Mouse (Mus musculus) liver, embryonic 11.5 days (tissue): ENCODE results near the gene Rasal3. TPM values are rescaled to one million over a fixed set of nuclear protein-coding genes. Genes with fewer than 3 reads are reported as not detected.

ENCODE experiments used
- ATAC-seq: fragments of 200-750 bp; cut with Nextera tagmentation; replicated peaks from 2 replicates; pipeline ENCODE4 v1.8.0; 2017; ENCODE audit warnings: moderate number of reproducible peaks, mild to moderate bottlenecking, moderate TSS enrichment, moderate library complexity; ENCODE audit not compliant: low FRiP score
- DNase-seq: peaks from one replicate; pipeline ENCODE4 v3.0.0-alpha.2; 2017; ENCODE audit warnings: low spot score
- H3K27ac ChIP-seq: fragments of 300-500 bp; sonication (generic); 2 replicates; pipeline ENCODE4 v1.5.1; 2014; ENCODE audit warnings: mild to moderate bottlenecking, low read depth, low read length, control low read depth
- H3K27me3 ChIP-seq: fragments of 300-500 bp; sonication (generic); replicated peaks from 2 replicates; pipeline ENCODE4 v1.6.1; 2014; ENCODE audit warnings: low read length, mixed read lengths; ENCODE audit not compliant: control insufficient read depth, insufficient read depth
- H3K36me3 ChIP-seq: fragments of 300-500 bp; sonication (generic); 2 replicates; pipeline ENCODE4 v1.6.1; 2014; ENCODE audit warnings: mild to moderate bottlenecking, low read length, moderate library complexity, mixed read lengths; ENCODE audit not compliant: control insufficient read depth, insufficient read depth
- H3K4me1 ChIP-seq: fragments of 300-500 bp; sonication (generic); replicated peaks from 2 replicates; pipeline ENCODE4 v1.6.1; 2014; ENCODE audit warnings: low read length, mixed read lengths; ENCODE audit not compliant: control insufficient read depth, insufficient read depth
- H3K4me2 ChIP-seq: fragments of 300-500 bp; sonication (generic); 2 replicates; pipeline ENCODE4 v1.6.1; 2014; ENCODE audit warnings: mild to moderate bottlenecking, control low read depth, moderate library complexity
- H3K4me3 ChIP-seq: fragments of 300-500 bp; sonication (generic); 2 replicates; pipeline ENCODE4 v1.5.1; 2014; ENCODE audit warnings: low read depth, low read length, control low read depth
- H3K9ac ChIP-seq: fragments of 300-500 bp; sonication (generic); 2 replicates; pipeline ENCODE4 v1.6.1; 2014; ENCODE audit warnings: low read depth, low read length, control low read depth
- H3K9me3 ChIP-seq: fragments of 300-500 bp; sonication (generic); 2 replicates; pipeline ENCODE4 v1.6.1; 2016; ENCODE audit warnings: low read length, inconsistent platforms, mixed read lengths; ENCODE audit not compliant: control insufficient read depth
- WGBS: fragments of 180-500 bp; shearing (Covaris S2); extraction: QIAGEN DNeasy Blood & Tissue Kit; methylation state at CpG from one replicate; pipeline ENCODE4 v1.1.7; 2014; 5-methylcytosine and 5-hydroxymethylcytosine counted together
- polyA plus RNA-seq: library from polyadenylated mRNA; unstranded; fragments of >200 nt; fragmentation: Nextera tagmentation; extraction: Ambion mirVana; gene quantifications from 2 replicates; pipeline ENCODE4 v1.2.1, GENCODE M21; 2014

The Rasal3 gene
- 7.5 and 8.7 TPM in 2 replicates for polyA plus RNA-seq

DNA sequence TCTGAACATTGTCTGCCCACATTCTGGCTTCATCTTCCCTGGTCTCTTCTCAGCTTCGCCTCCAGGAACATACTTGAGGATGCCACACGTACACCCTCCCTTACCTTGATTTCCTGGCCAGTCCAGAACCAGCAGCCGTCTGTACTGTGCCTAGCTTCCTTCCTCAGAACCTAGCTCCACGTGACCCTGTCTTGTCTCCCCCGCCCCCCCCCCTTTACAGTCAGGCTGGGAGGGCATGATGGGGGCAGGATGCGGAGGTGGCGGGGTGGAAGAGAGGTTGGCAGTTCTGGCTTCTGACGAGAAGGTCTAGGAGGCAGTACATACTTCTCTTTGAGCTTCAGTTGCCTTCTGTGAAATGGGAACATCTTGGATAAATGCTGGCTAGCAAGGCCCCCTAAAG is at the start of gene Rasal3:
TSS of gene Rasal3 (minus strand) at position 167 of the 400 bp plus-strand sequence.
- no peak for DNase-seq
- WGBS: 36% methylated on average over 8 of the region's 8 CpGs

DNA sequence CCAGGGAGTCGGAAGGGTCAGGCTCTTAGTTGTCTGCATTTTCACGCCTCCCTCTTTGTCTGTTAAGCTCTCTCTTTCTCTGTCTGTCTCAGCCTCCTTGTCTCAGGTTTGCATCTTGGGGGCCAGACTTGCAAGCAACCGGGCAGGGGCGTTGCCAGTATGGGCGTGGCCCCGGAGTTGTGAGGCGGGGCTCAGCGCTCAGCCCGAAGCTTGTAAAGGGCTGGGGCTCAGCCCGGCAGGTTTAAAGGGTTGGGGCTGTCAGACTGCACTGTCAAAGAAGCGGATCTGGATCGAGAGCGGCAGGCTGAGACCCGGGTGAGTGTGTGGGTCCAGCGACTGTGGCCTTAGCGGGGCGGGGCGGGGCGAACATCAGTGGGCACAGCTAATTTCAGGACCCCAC is 49.1 kb upstream of the Rasal3 start, which contains the start of gene Cyp4f39:
TSS of gene Cyp4f39 (plus strand) at position 242 of the 400 bp plus-strand sequence.
- peaks cover 4% of the 10 kb centered on the region for H3K4me1 ChIP-seq
- peak; percentile 70; the same call in 1 of the 2 replicates for ATAC-seq
- peaks cover 13% of the 10 kb centered on the region; the same call in 1 of the 2 replicates for H3K27me3 ChIP-seq
- WGBS: 5% methylated on average over 19 of the region's 19 CpGs
- H3K9ac ChIP-seq: no peak within 1 kb of the TSS
- DNase-seq: peak; percentile 46
- H3K9me3 ChIP-seq: no peaks in the 10 kb centered on the region
- peak within 1 kb of the TSS; percentile 16 for H3K4me3 ChIP-seq
- H3K4me2 ChIP-seq: peak within 1 kb of the TSS; percentile 58
- H3K36me3 ChIP-seq: no peaks in the 10 kb centered on the region
- H3K27ac ChIP-seq: no peak within 1 kb of the TSS

More for the DNA sequence above, at the start of gene Rasal3:
- no peaks in the 10 kb centered on the region; the same call in 1 of the 2 replicates for H3K4me1 ChIP-seq
- H3K4me3 ChIP-seq: peak within 1 kb of the TSS; percentile 48
- no peaks in the 10 kb centered on the region for H3K9me3 ChIP-seq
- peak; percentile 43; the same call in 1 of the 2 replicates for ATAC-seq
- H3K9ac ChIP-seq: peak within 1 kb of the TSS; percentile 51
- H3K4me2 ChIP-seq: peak within 1 kb of the TSS; percentile 73
- H3K27ac ChIP-seq: no peak within 1 kb of the TSS; the same call in 1 of the 2 replicates
- H3K36me3 ChIP-seq: no peaks in the 10 kb centered on the region
- H3K27me3 ChIP-seq: 0 out of 2 replicates have a peak, but pooled peaks cover 2% of the 10 kb centered on the region

DNA sequence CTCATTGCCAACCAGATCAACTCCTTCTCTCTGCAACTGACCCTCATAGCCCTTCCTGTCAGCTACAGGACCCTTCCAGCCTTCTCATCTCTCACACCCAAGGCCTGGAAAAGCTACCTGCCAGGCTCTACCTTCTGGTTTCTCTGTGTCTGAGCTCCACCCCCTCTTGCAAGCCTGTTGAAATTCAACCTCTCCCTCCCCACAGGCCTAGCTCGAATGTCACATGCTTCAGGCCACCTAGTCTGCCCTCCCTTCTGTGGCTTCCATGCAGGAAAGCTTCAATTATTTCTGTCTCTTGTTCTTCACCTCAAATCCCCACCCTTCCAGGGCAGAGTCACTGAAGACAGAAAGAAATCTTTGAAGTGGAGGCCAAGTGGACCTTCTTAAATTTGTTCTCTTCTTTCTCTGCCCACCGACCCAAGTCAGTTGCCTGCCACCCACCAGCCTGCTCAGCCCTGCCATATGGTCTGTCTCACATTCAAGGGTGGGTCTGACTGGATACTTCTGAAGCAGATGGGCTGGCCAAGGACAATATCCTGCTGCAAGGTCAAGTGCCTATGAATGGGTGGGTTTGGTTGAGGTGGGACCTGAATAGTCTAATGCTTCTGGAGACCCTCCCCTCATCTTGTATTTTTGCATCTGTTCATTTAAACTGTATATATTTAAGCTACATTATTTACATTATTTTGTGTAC is 47.6 kb upstream of the Rasal3 start:
- H3K27ac ChIP-seq: no peak overlapping the region
- H3K4me1 ChIP-seq: peaks cover 4% of the 10 kb centered on the region
- ATAC-seq: no peak
- no peaks in the 10 kb centered on the region for H3K36me3 ChIP-seq
- peaks cover 13% of the 10 kb centered on the region; the same call in 1 of the 2 replicates for H3K27me3 ChIP-seq
- H3K9me3 ChIP-seq: no peaks in the 10 kb centered on the region
- 46% methylated on average over 2 of the region's 2 CpGs for WGBS
- no peak overlapping the region for H3K4me2 ChIP-seq
- no peak for DNase-seq
- no peak overlapping the region for H3K4me3 ChIP-seq
- H3K9ac ChIP-seq: no peak overlapping the region

DNA sequence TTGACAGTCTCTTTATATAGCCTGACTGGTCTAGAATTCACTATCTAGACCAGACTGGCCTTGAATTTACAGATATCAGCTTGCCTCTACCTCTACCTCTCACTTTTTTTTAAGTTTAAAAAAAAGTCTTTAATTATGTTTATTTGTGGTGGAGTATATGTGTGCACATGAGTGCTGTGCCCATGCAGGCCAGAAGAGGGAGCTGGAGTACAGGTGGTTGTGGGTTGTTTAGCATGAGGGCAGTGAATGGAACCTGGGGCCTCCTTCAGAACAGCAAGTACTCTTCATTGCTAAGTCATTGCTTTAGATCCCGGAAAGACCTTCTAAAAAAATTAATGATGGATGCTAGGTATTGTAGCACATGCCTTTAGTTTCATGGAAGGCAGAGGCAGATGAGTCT is 45.7 kb upstream of the Rasal3 start:
- ATAC-seq (no peak), DNase-seq (no peak)
- 86% methylated on average over 1 of the region's 1 CpGs for WGBS
- H3K4me1 ChIP-seq: no peaks in the 10 kb centered on the region
- H3K9me3 ChIP-seq: no peaks in the 10 kb centered on the region
- H3K27ac ChIP-seq: no peak overlapping the region
- peaks cover 11% of the 10 kb centered on the region; the same call in 1 of the 2 replicates for H3K27me3 ChIP-seq
- H3K9ac ChIP-seq: no peak overlapping the region
- no peaks in the 10 kb centered on the region for H3K36me3 ChIP-seq
- H3K4me2 ChIP-seq: no peak overlapping the region
- no peak overlapping the region for H3K4me3 ChIP-seq

DNA sequence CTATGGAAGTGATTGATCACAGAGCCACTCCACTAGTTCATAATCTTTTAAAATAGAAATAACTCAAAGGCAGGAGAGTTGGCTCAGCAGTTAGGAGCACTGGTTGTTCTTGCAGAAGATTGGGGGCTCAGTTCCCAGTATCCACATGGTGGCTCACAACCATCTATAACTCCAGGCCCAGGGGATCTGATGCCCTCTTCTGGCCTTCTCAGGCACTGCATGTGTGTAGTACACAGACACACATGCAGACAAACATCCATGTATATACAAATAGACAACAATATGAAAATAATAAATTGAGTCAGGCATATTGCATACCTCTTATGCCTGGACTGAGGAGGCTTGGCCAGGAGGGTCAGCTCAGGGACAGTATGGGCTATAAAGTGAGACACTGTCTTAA is 43.8 kb upstream of the Rasal3 start:
- Histone ChIP-seq H3K9ac (no peak overlapping the region), H3K4me3 (no peak overlapping the region), H3K36me3 (no peaks in the 10 kb centered on the region), H3K9me3 (no peaks in the 10 kb centered on the region), H3K4me2 (no peak overlapping the region), H3K27me3 (no peaks in the 10 kb centered on the region), H3K27ac (no peak overlapping the region), H3K4me1 (no peaks in the 10 kb centered on the region)
- DNase-seq: no peak
- ATAC-seq: no peak

DNA sequence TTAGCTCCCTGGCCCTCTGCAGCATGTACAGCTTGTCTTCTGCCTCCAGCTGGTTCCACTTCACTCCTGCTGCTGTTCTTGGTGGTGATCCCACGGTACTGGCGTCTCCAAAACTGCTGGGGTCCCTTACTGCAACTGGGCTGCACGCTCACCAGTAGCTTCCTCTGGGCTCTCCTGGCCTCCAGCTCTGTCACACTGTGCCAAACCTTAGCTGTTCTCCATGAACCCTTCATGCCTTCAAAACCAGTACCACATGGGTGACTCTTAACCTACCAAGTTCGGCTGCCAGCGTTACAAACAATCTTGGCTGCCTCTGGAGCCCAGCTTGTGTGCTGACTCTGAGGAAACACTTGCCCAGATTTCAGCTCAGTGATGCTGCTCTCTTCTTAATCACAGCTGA is 41.6 kb upstream of the Rasal3 start:
- no peak for ATAC-seq
- no peaks in the 10 kb centered on the region for H3K9me3 ChIP-seq
- 74% methylated on average over 5 of the region's 5 CpGs for WGBS
- no peaks in the 10 kb centered on the region for H3K36me3 ChIP-seq
- no peak overlapping the region for H3K27ac ChIP-seq
- no peak for DNase-seq
- no peak overlapping the region for H3K4me3 ChIP-seq
- no peaks in the 10 kb centered on the region for H3K27me3 ChIP-seq
- H3K4me1 ChIP-seq: no peaks in the 10 kb centered on the region
- no peak overlapping the region for H3K9ac ChIP-seq
- H3K4me2 ChIP-seq: no peak overlapping the region

DNA sequence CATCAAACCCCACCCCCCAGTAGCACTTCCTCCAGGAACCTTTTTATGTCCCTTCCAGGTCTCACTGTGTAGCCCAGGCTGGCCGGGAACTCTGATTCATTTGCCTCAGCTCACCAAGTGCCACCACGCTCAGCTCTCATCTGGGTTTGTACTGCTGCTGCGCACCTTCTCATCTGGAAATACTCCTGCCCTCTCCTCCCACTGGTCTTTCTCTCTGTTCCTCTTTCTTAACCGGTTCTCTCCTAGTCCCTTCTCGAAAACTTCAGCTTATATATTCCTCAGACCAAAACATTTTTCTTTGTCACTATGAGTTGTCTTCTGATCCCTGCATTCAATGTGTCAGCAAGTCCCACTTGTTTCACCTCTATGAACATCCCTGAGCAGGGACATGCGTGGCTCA is 39.9 kb upstream of the Rasal3 start:
- H3K36me3 ChIP-seq: no peaks in the 10 kb centered on the region
- no peak for DNase-seq
- H3K4me3 ChIP-seq: no peak overlapping the region
- no peaks in the 10 kb centered on the region for H3K27me3 ChIP-seq
- ATAC-seq: no peak
- no peak overlapping the region for H3K27ac ChIP-seq
- no peak overlapping the region for H3K9ac ChIP-seq
- no peaks in the 10 kb centered on the region for H3K4me1 ChIP-seq
- WGBS: 61% methylated on average over 6 of the region's 6 CpGs
- no peaks in the 10 kb centered on the region for H3K9me3 ChIP-seq
- no peak overlapping the region for H3K4me2 ChIP-seq

DNA sequence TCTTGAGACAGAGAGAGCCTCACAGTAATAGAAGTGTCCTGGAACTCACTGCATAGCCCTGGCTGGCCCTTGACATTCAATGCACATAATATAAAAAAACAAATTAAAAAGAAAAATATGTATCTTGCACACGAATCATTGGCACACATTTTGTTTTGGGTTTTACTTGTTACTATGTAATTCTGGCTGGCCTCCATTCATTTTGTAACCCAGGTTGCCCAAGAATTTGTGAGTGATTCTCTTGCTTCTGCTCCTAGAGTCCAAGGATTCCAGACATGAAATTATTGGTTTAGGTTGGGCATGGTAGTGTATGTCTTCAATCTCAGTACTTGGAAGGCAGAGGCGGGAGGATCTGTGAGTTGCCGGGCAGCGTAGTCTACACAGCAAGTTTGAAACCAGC is 33.7 kb upstream of the Rasal3 start:
- H3K27me3 ChIP-seq: no peaks in the 10 kb centered on the region
- H3K9ac ChIP-seq: no peak overlapping the region
- H3K36me3 ChIP-seq: no peaks in the 10 kb centered on the region
- H3K4me1 ChIP-seq: no peaks in the 10 kb centered on the region
- H3K4me3 ChIP-seq: no peak overlapping the region
- no peak overlapping the region for H3K27ac ChIP-seq
- no peak overlapping the region for H3K4me2 ChIP-seq
- WGBS: 86% methylated on average over 4 of the region's 4 CpGs
- DNase-seq (no peak), ATAC-seq (no peak)
- H3K9me3 ChIP-seq: no peaks in the 10 kb centered on the region

DNA sequence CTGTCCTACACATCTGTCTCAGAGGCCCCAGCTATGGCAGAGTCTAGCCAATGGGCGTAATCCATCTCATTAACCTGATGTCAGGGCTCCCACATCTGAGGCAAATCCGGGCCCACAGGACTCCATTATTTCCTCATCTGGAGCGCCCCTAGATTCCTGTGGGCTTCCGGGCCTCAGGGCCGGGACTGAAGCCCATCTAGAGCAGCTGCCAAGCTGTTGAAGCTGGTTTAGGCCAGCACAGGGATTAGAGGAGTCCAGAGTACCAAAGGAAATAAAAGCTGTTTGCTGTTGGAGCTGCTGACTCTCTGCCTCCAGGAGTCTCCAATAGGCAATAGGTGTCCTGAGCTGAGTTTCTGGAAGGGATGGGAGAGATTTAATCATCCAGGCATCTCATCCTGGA is 31.8 kb upstream of the Rasal3 start:
- H3K27ac ChIP-seq: no peak overlapping the region
- no peaks in the 10 kb centered on the region for H3K9me3 ChIP-seq

More for the DNA sequence above, 31.8 kb upstream of the Rasal3 start:
- no peaks in the 10 kb centered on the region for H3K27me3 ChIP-seq
- no peak overlapping the region for H3K4me2 ChIP-seq
- no peak overlapping the region for H3K9ac ChIP-seq
- H3K4me3 ChIP-seq: no peak overlapping the region
- no peaks in the 10 kb centered on the region for H3K4me1 ChIP-seq
- H3K36me3 ChIP-seq: no peaks in the 10 kb centered on the region
- DNase-seq (no peak), ATAC-seq (no peak)
- WGBS: 71% methylated on average over 5 of the region's 5 CpGs
